ENCODE assay signal across 8 mouse cellular contexts in genomic region chr8:45874945-45875626, GRCm38 (mm10). TPM values are rescaled to one million over a fixed set of nuclear protein-coding genes. Genes with fewer than 3 reads are reported as not detected.
DNase-seq lines count a peak whose midpoint lies in the region; ATAC-seq lines count a peak whose summit lies in the region.

No protein-coding gene starts in this region.

- 17% methylated on average over 10 of the region's 10 CpGs for WGBS in hindbrain, embryonic 15.5 days

- H3K36me3 ChIP-seq in hindbrain, embryonic 15.5 days: no peaks in the 10 kb centered on the region

- ATAC-seq in hindbrain, embryonic 15.5 days (ENCODE audit: low FRiP score, low read depth): peak; percentile 91
- no peak for ATAC-seq in CD4-positive, CD25-positive, alpha-beta regulatory T cell, adult 4 months

- H3K9ac ChIP-seq in hindbrain, embryonic 15.5 days: no peak overlapping the region

- H3K27me3 ChIP-seq in hindbrain, embryonic 15.5 days: no peaks in the 10 kb centered on the region

- peak overlapping the region; percentile 79 for H3K27ac ChIP-seq in hindbrain, embryonic 15.5 days (replicated peaks)

- peaks cover 9% of the 10 kb centered on the region for H3K4me1 ChIP-seq in hindbrain, embryonic 15.5 days (replicated peaks)

- H3K4me2 ChIP-seq in hindbrain, embryonic 15.5 days: peak overlapping the region; percentile 17; the same call in 1 of the 2 replicates

- H3K4me3 ChIP-seq in hindbrain, embryonic 15.5 days: no peak overlapping the region

- no peaks in the 10 kb centered on the region for H3K9me3 ChIP-seq in hindbrain, embryonic 15.5 days

- peak; percentile 91 for DNase-seq in adrenal gland, postnatal 14 days
- peak; percentile 74 for DNase-seq in embryo, embryonic 11 days
- peak; percentile 85 for DNase-seq in gastrocnemius, postnatal 25 days
- peak; percentile 50 to 54 for DNase-seq in layer of hippocampus, postnatal 14 days (ENCODE audit: low spot score in 2 of 2)
- DNase-seq in lung, postnatal 25 days (ENCODE audit: low spot score): peak; percentile 93
- peak; percentile 40 for DNase-seq in right cerebral cortex, postnatal 25 days

RNA-seq across cellular contexts. Expression of gene Pdlim3, which starts 10.2 kb away (rescaled TPM):
- total RNA-seq in adrenal gland, postnatal 14 days (2021): 2.7 and 3.6 TPM in 2 replicates
- total RNA-seq in gastrocnemius, postnatal 25 days (2021): 100 to 1,000 TPM; 619 to 821 TPM
- polyA plus RNA-seq in hindbrain, embryonic 15.5 days (2015; fragmentation: Nextera tagmentation; extraction: Ambion mirVana): 18.9 and 20.9 TPM in 2 replicates
- 1 to 10 TPM; 1.1 to 2.3 TPM for total RNA-seq in layer of hippocampus, postnatal 14 days (2021)
- not detected for polyA plus RNA-seq in CD4-positive, CD25-positive, alpha-beta regulatory T cell, adult 4 months (2017; shearing (Covaris generic))

RNA-seq across cellular contexts. Expression of gene Ccdc110, which starts 59.3 kb away (rescaled TPM):
- total RNA-seq in adrenal gland, postnatal 14 days (2021): not detected in 2 replicates
- total RNA-seq in gastrocnemius, postnatal 25 days (2021): not detected
- 0.09 and 0.21 TPM in 2 replicates for polyA plus RNA-seq in hindbrain, embryonic 15.5 days (2015; fragmentation: Nextera tagmentation; extraction: Ambion mirVana)
- total RNA-seq in layer of hippocampus, postnatal 14 days (2021): 1 to 10 TPM; 1.1 TPM
- not detected for polyA plus RNA-seq in CD4-positive, CD25-positive, alpha-beta regulatory T cell, adult 4 months (2017; shearing (Covaris generic))

Comparison
In these comparisons a context has a peak if more than half of its experiments do, and no peak if none do; other contexts are left out.
1. DNase-seq: peak in every context shown above with its lines; median percentile 93 in lung, postnatal 25 days; 91 in adrenal gland, postnatal 14 days; 85 in gastrocnemius, postnatal 25 days; 74 in embryo, embryonic 11 days; 52 in layer of hippocampus, postnatal 14 days; 40 in right cerebral cortex, postnatal 25 days.
2. RNA of gene Pdlim3, which starts 10.2 kb away (total RNA-seq): 619 to 821 TPM in gastrocnemius, postnatal 25 days; 2.7 to 3.6 TPM in adrenal gland, postnatal 14 days and 1.1 to 2.3 TPM in layer of hippocampus, postnatal 14 days; every median in the first group is over 100 times any median in the second.